Mouse (Mus musculus) induced T-regulatory cell, adult 2 months (primary cell): ENCODE data around the gene Supt6.
A peak's percentile ranks its signal among the peaks of the same experiment; 100 is the strongest.

Experiments used
- DNase-seq: peaks from one replicate; pipeline ENCODE4 v3.0.0-alpha.2; 2012; ENCODE audit warnings: low read depth

Supt6 gene

DNA sequence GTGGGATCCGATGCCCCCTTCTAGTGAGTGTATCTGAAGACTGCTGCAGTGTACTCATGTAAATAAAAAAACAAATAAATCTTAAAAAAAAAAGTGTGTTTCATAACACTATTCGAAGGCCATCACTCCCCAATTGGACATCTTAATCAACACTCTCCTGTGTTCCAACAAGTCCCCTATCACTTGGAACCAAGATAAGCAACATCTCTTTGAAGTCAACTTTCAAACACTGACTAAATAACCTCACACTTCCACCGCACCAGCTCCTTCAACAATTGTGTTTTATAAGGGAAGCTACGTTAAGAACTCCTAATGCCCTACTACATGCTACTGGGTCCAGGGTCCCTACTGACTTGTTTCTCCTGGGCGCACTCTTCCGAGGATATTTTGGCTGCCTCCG is 63.3 kb downstream of the Supt6 start:
- peak; percentile 42 for DNase-seq

DNA sequence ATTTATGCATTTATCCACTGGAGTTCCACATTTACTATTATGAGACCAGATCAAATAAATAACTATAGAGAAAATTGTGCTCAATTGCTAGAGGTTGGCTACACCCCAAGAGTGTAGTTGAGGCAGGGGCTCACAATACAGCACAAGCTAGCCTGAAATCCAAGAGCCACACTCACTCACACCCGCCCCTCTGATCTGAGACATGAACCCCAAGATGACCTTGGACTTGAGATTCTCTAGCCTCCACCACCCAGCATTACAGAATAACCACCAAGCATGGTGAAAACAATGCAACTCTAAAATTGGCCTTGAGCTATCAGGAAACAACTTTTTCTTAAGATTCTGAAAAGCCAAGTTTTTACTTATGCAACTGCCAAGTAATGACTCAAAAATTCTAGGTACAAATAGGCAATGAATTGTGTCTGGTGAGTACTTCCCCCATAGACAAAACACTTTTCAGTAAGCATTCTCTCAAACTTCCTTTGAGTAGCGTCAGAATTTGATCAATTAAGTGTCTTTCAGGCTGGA is 63.9 kb downstream of the Supt6 start:
- peak; percentile 18 for DNase-seq

DNA sequence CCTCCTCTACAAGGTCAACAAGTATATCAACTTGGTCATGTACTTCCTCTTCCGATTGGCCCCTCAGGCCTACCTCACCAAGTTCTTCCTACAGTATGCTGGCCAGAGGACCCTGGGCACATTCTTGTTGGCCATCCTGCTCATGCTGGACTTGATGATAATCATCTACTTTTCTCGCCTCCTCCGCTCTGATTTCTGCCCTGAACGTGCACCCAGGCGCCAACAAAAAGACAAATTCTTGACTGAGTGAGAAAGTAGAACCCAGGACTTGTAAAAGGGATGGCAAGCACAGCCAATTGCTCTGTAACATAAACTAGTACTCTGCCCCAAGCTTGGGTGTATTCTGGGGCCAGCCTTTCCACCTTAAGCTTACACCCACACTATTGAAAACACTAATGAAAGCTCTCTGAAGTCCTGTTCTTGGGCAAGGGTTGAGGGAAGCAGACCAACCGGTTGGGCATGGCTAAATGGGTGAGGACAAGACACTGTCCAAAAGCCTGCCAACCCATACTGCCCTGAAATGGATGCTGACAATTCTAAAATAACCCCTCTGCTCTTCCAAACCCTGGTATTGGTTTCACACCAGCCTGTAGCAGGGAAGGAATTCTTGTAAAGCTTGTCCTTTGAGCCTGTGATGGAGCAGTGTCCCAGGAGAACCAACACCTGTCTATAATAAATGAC is 65.6 kb downstream of the Supt6 start:
- DNase-seq = peak; percentile 20

DNA sequence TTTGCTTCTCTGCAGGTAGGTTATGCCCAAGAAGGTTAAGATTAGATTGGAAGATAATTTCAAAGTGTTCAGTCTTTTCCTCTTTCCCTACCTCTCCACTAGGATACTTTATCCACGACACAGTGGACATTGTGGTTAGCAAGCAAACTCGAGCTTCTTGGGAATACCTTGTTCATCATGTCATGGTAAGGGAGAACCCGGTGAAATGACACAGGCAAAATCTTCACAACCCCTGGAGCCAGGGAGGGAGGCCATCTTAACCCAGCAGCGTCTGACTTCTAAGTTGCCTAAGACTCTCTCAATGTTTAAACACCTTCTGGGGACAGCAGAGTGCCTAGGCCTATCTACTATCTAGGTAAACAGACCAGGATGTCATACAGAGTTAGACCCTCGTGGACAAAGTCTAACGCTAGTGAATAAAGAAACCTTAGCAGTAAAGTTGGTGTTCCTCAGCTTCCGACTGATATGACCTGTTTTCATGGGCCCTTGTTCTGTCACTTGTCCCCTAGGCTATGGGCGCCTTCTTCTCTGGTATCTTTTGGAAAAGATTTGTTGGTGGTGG is 66.3 kb downstream of the Supt6 start:
- DNase-seq = peak; percentile 52

DNA sequence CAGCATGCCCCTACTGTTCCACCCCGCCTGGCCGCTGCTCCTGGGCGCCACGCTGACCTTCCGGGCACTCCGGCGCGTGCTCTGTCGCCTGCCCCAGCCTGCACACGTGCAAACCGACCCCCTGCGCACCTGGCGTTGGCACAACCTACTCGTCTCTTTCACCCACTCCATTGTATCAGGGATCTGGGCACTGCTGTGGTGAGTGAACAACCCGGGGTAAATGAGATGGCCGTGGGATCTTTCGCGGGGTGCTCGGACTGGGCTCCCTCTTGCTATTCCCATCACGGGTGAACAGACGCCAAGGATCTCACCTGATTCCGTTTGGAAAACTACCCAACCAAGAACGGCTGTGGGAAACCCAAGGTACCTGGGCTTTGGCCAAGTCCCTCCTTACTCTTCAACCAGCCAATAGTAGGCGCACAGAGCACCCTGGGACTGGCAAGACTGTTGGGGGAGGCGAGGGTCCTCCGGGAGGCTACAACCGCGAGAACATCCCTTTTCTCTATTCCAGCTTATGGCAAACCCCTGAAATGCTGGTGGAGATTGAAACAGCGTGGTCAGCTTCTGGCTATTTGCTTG is 66.8 kb downstream of the Supt6 start:
- no peak for DNase-seq

DNA sequence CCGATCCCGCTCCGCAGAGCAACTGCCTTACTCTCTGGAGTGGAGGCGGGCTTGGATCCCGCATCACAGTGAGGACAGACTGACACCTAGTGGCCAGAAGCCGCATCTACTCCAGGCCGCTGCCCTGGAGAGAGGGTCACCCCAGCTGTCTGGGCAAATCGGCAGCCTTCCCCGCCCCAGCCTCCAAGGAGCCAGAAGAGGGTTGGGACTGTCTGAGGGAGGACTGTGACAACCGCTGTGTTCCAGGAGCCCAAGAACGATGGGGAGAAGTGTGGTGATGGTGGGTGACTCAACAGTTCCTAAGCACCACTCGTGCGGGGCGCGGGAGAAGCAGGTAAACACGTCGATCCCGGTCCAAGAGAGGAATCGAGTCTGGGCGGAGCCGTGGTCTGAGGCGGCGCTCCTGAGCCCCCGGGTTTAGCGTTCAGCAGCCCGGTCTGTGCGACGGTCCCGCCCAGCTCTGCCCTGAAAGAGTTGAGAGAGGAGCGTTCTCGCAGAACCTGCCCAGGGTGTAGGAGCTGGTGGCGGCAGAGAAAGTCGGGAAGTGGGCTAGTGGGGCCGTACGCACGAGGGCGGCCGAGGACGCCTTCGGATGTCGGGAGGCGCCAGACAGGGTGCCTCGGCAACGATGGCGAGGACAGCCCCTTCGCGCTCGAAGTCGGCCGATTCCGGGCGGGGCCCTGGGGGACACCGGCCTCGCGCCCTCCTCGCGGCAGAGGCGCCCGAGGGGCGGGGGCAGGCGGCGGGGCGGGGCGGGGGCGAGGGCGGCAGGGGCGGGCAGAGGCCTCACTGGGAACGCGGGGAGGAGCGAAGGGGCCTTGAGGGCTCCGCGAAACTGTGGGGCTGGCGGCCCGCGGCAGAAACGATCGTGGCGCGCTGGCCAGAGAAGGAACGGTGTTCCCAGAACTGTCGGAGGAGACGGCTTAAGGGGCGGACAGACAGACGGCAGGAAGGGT is 67.6 kb downstream of the Supt6 start:
- peak; percentile 95 for DNase-seq

DNA sequence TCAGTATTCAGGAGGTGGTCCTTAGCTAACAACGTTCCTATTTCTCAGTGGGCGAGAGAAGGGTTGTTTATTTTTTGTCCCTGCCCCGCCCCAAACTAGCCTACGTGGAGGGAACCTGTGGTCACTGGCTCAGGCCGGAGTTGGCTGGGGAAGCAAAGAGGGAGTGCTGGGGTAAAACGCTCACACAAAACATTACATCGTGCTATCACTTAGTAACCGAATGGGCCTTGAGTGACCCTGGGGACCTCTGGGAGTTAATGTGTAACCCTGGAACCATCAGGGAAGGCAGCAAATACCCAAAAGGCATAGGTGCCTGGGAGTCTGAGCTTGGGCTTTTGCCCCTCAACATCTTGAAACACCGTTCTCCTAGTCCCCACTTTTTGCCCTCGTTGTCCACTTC is 68.3 kb downstream of the Supt6 start:
- no peak for DNase-seq

DNA sequence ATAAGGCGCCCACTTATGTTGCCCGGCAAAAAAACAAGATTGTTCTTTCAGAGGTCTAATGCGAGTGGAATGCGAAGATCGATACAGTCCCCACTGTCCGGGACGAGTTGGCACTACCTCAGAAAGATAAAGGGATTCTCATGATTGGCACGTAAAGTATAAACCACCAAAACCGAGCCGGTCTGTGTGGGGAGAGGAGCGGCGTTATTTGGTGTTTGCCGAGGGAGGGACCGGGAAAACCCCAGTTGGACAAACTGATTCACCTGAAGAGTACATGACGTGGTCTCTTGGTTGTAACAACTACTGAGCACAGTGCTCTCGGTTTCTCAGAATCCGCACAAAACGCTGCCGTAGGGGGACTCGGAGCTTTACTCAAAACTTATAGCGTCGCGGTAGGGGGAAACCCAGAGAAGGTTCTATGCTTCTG is 68.9 kb downstream of the Supt6 start:
- DNase-seq = peak; percentile 92

DNA sequence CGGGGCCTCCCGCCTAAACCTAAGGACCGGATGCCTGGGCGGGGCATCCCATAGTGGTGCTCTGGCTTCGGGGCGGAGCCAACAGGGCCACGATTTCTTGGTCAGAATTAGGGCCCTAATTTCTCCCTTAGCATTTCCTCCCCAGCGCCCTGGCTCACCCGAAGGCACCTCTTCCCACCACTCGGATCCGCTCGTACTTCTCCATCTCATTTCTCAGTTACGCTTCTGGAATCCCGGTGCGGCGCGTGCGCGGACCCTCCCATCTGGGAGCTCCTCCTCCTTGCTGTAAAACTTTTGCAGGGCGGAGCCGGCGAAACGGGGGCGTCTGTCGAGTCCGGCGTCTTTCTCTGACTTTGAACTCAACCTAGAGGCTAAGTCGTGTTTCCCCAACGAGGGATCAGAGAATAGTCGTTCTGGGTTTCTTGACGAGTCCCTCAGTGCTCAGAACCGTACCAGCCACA is 69.4 kb downstream of the Supt6 start, which contains the start of the genes Nek8 and Tlcd1:
Nek8 (minus strand) TSS at position 274 of the 461 bp plus-strand sequence.
Tlcd1 (plus strand) TSS at position 310 of the 461 bp plus-strand sequence.
- DNase-seq = peak; percentile 98

DNA sequence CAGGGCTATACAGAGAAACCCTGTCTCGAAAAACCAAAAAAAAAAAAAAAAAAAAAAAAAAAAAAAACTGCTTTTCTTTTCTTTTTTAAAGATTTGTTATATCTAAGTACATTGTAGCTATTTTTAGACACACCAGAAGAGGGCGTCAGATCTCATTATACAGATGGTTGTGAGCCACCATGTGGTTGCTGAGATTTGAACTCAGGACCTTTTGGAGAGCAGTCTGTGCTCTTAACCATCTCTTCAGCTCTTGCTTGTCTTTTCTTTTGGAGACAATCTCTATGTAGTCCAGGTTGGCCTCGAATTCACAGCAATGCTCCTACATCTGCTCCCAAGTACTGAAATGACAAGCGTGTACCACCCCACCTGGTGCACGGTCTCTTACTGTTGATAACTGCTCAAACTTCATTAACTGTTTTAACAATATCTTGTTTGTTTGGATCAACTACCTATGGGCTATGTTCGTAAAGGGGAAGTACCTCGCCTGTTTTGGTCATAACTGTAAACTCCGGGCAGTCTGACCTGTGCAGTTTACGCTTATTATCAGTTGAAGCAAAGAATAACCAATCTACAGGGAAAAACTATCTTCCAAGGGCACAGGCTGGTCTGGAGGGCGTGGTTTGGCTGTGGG is 69.9 kb downstream of the Supt6 start:
- no peak for DNase-seq

DNA sequence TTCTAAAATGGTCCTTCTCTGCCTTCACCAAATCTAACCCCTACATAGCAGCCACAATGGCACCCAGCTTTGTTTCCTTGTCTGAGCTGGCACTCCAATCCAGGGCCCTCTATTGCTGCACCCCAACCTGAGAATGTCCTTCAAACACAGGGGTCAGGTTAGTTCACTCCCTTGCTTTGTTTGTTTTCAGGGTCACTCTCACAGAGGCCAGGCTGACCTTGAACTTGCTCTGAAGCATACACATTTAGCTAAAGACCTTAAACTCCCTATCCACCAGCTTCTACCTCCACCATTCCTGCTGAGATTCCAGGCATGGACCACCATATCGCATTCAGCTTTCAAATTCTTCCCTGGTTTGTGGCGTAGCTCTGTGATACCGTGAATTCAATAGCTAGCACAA is 71.3 kb downstream of the Supt6 start:
- no peak for DNase-seq

DNA sequence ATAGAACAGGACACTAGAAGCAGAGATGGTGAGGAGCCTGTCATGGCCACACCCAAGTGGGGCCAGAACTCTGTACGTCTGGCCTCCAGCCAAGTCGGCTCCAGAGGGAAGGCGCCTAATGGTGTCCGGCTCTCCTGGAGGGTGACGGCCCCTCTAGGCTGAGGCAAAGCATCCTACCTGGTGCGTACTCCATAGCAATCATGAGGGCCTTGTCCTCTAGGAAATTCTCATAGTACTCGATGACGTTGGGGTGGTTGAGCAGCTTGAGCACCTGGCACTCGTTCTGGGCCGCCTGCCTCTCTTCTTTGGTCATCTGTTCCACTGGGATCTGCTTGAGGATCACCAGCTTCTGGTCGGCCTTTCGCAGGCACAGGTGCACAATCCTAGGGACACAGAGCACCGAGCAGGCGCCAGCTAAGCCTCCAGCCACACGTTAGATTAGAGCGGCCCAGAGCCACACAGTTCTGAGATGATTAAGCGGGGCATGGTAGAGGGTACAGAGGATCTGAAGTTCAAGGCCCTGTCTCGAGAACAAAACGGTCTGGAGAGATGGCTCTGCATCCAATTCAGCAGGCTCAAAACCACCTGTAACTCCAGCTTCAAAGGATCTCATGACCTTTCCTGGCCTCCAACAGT is 72.9 kb downstream of the Supt6 start:
- no peak for DNase-seq

DNA sequence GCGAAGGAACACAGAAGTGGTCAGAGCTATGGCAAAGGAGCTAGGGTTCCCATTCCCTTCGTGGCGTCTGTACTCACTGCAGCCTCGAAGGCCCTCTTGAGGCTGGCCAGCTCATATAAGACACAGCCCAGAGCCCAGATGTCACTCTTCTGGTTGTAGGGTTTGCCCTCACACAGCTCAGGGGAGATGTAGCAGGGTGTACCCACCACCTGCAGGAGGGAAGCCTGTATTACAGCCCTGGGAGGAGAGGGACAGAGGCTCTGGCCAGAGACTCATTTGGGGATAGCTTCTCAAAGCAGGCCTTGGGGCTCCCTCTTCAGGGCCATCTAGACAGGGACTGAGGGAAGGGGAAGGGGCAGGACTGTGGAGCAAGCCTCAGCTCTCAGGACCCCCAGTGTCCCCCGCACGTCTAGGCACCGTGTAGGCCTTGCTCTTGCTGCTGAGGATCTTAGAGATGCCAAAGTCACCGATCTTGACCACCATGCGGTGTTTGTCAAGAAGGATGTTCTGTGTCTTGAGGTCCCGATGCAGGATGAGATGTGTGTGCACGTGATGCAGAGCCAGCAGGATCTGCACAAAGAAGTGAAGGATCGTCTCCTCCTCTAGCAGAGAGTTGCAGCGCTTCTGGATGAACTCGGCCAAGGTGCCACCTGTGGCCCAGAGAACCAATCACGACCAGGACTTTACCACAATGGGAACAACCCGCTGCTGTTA is 73.6 kb downstream of the Supt6 start:
- peak; percentile 42 for DNase-seq

DNA sequence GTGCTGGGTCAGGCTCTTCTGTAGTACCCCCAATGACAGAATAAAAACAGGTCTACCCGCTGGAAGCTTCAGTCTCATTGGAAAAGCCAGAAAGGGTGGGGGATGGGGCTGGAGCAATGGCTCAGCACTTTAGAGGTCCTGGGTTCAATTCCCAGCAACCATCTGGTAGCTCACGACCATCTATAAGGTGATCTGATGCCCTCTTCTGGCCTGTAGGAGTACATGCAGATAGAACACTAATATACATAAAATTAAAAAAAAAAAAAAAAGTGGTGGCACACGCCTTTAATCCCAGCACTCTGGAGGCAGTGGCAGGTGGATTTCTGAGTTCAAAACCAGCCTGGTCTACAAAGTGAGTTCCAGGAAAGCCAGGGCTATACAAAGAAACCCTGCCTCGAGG is 74.5 kb downstream of the Supt6 start:
- peak; percentile 56 for DNase-seq

DNA sequence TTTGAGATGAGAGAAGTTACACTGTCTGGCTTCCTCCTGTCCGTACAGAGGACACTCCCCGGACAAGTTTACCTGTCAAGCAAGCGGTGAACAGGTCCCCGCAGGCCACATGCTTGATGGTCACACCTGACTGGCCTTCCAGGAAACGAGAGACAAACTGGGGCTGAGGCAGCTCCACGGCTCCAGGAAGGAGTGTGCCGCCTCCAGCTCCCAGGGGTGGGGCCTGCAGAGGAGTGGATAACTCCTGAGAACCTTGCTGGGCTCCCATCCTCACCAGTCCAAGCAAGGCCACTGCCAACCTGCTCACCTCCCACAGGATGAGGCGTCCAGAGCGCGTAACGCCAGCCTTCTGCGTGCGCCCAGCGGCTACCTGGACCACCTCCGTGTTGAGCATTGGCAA is 75.5 kb downstream of the Supt6 start:
- no peak for DNase-seq

DNA sequence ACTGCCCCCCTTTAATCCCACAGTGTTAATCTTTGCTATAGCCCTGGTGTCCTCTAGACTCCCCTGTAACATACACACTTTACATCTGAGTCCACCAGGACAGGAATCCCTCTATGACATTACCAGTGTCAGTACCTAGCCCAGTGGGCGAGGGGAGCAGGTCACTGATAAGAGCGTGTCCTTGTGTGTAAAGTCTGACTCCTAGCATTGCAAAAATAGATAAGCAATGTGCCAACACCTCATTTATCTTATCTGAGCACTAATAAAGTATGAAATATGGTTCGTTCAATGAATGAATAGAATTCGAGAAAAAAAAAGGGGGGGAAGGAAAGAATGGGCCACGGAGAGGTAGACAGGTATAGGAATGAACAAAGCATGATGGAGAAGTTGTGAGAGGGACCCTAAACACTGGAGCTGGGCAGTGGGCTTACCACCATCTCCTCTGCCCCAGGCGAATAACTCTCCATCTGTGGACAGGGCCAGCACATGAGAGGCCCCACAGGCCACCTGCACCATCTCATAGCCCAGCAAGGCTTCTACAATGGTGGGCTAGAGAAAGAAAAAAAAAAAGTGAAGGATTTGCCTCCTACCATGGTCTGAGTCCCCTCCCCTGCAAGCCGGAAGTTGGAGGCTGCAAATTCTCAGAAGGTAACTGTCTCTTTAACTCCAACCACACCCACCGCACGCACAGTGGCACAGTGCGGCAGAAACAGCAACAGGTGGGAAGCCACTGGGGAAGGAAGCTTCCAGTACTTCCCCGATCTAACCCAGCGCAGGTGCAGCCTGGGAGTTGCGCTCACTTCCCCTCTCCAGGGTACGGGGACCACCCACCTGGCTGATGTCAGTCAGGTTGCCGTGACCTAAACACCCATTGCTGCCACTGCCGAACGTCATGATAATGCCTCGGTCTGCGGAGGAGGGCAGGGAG is 77.0 kb downstream of the Supt6 start:
- DNase-seq = peak; percentile 84

DNA sequence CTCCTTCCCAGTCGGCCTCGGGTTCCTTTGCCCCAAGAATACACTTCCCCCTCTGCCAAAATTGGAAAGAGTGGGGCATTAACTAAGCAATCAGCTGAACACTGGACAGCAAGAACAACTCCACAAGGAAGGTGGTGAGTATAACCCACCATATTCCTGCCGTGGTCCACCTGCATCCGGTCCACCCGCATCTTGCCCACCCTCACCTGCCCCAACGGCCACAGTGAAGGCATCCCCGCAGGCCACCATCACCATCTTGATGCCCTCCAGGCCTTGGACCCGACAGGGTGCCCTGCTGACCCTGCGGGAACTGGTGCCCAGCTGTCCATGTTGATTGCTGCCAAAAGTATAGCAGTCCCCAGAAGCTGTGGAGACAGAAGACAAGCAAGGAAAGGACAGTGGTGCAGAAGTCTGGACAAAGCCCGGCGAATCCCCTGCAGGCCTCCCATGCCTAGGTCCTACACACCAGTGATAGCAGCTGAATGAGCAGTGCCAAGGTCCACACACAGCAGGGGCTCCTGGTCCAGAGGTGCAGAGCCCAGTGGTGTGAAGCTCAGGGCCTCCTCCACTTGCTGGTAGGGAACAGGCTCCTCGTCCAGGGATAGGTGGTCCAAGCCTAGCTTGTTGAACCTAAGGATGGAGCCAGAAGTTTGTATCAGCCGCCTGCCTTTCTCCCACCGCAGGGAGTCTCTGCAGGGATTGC is 78.4 kb downstream of the Supt6 start:
- DNase-seq = no peak

DNA sequence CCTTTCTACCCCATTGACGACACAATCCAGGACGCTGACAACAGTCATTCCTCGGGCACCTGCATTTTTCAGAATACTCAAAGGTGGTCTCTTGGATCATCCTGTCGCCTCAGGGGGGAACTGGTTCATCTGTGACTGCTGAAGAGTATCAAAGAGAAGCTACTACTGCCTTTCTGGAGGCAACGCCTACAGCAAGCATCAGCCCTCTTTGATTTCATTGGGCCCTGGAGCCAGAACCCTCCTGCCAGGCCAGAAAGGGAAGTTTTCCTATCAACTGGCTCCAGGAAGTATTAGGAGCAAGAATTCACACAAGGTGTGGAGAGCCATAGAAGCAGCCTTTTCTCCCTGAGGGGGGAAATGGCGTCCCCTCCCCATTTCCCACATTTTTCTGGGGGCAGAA is 79.1 kb downstream of the Supt6 start:
- DNase-seq = peak; percentile 14

DNA sequence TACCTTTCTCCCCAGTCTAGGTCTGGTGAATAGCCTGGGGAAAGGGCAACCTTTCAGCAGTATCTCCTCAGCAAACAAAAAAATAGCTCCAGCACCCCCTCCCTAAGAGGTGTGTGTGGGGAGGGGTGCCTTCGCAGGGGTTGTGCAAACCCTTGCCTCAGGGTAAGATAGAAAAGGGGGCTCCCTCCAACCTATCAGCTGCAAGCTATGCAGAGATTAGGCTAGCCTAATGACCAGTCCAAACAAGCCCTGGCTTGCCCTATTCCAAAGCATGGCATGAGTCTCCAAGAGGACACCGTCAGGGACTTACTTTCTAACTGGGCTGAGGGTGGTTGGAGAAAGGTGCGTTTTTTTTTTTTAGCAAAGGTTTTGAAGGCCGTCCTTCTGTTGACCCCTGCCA is 79.6 kb downstream of the Supt6 start:
- DNase-seq = peak; percentile 15
